Mouse (Mus musculus) megakaryocyte, embryonic 14.5 days (primary cell): ENCODE measurements around the gene Pld3.
"Not testable (repeated sequence)": the region's sequence is repeated elsewhere in the genome, so short reads cannot be mapped to it uniquely, and the experiment has no call there.

ENCODE experiments used
- FLI1 ChIP-seq: IDR thresholded peaks from 2 replicates; pipeline ENCODE4 v1.6.1; 2012; ENCODE audit warnings: low read length, inconsistent platforms, mixed read lengths
- GATA1 ChIP-seq: IDR thresholded peaks from 3 replicates; pipeline ENCODE4 v1.6.1; 2012; ENCODE audit warnings: mixed read lengths, low read length, inconsistent platforms, borderline replicate concordance

GRCm38 (mm10) chr7:27494659-27495367, 58.2 kb downstream of the Pld3 start:
- TF ChIP-seq GATA1, FLI1: not testable (repeated sequence)
